Mouse (Mus musculus) myocyte (in vitro differentiated cells): Measurements from ENCODE around the gene Gtpbp8. TPM values are rescaled to one million over a fixed set of nuclear protein-coding genes. Genes with fewer than 3 reads are reported as not detected.

Source experiments
- H3K27me3 ChIP-seq: one replicate; pipeline ENCODE4 v1.6.1; 2011; ENCODE audit not compliant: control insufficient read depth, insufficient read depth, insufficient read length
- H3K36me3 ChIP-seq: one replicate; pipeline ENCODE4 v1.6.1; 2011; ENCODE audit not compliant: control insufficient read depth, insufficient read depth
- H3K4me2 ChIP-seq: one replicate; pipeline ENCODE4 v1.6.1; 2011; ENCODE audit warnings: low read depth, control low read depth
- H3K4me3 ChIP-seq: one replicate; pipeline ENCODE4 v1.5.1; 2011; ENCODE audit warnings: mild to moderate bottlenecking, control low read depth, moderate library complexity
- H3K79me2 ChIP-seq: one replicate; pipeline ENCODE4 v1.6.1; 2011; ENCODE audit not compliant: control insufficient read depth, insufficient read depth
- H3ac ChIP-seq: one replicate; pipeline ENCODE4 v1.6.1; 2011; ENCODE audit not compliant: control insufficient read depth, insufficient read length
- CEBPB ChIP-seq: IDR thresholded peaks from 2 replicates; pipeline ENCODE4 v1.6.1; 2011; ENCODE audit warnings: mild to moderate bottlenecking, moderate library complexity; ENCODE audit not compliant: poor library complexity, insufficient read depth, severe bottlenecking
- E2F4 ChIP-seq: IDR thresholded peaks from one replicate; pipeline ENCODE4 v1.6.1; 2011; ENCODE audit warnings: mild to moderate bottlenecking, control low read depth, moderate library complexity; ENCODE audit not compliant: insufficient read depth
- MAX ChIP-seq: IDR thresholded peaks from one replicate; pipeline ENCODE4 v1.6.1; 2011; ENCODE audit warnings: low read depth, mild to moderate bottlenecking, control low read depth
- MYOD1 ChIP-seq, 3 experiments: IDR thresholded peaks; one replicate each; pipeline ENCODE4 v1.6.1; 2011; ENCODE audit warnings: control low read depth in 2 of 3, low read depth in 2 of 3, mild to moderate bottlenecking in 2 of 3, moderate library complexity in 1 of 3; ENCODE audit not compliant: insufficient read length in 2 of 3, control insufficient read depth in 1 of 3
- MYOG ChIP-seq, 3 experiments: IDR thresholded peaks; one replicate each; pipeline ENCODE4 v1.6.1; 2011; ENCODE audit warnings: control low read depth in 2 of 3, low read depth in 2 of 3, mild to moderate bottlenecking in 2 of 3; ENCODE audit not compliant: insufficient read length in 2 of 3, control insufficient read depth in 1 of 3, insufficient read depth in 1 of 3
- POLR2A ChIP-seq: IDR thresholded peaks from one replicate; pipeline ENCODE4 v1.6.1; 2011; ENCODE audit warnings: low read depth, mild to moderate bottlenecking, control low read depth, moderate library complexity; ENCODE audit not compliant: insufficient read length
- POLR2AphosphoS2 ChIP-seq: IDR thresholded peaks from one replicate; pipeline ENCODE4 v1.6.1; 2011; ENCODE audit warnings: low read depth, control low read depth; ENCODE audit not compliant: insufficient read length
- REST ChIP-seq: IDR thresholded peaks from one replicate; pipeline ENCODE4 v1.6.1; 2011; ENCODE audit warnings: mild to moderate bottlenecking, control low read depth, moderate library complexity; ENCODE audit not compliant: insufficient read depth, insufficient read length
- SRF ChIP-seq: IDR thresholded peaks from one replicate; pipeline ENCODE4 v1.6.1; 2011; ENCODE audit warnings: low read depth; ENCODE audit not compliant: control insufficient read depth, insufficient read length
- TCF12 ChIP-seq: IDR thresholded peaks from one replicate; pipeline ENCODE4 v1.6.1; 2011; ENCODE audit warnings: mild to moderate bottlenecking, control low read depth; ENCODE audit not compliant: poor library complexity, insufficient read depth, severe bottlenecking
- TCF3 ChIP-seq: IDR thresholded peaks from one replicate; pipeline ENCODE4 v1.6.1; 2011; ENCODE audit warnings: low read depth, control low read depth; ENCODE audit not compliant: insufficient read length
- USF1 ChIP-seq: IDR thresholded peaks from one replicate; pipeline ENCODE4 v1.6.1; 2011; ENCODE audit warnings: low read depth, mild to moderate bottlenecking, control low read depth, moderate library complexity
- polyA plus RNA-seq: library from polyadenylated mRNA; unstranded; fragments of >200 nt; fragmentation: generic; extraction: Trizol; gene quantifications from one replicate; pipeline ENCODE4 v1.2.1, GENCODE M21; 2012; ENCODE audit warnings: missing spikeins

The Gtpbp8 gene
- polyA plus RNA-seq, 1 experiment, result 8.2 TPM

DNA sequence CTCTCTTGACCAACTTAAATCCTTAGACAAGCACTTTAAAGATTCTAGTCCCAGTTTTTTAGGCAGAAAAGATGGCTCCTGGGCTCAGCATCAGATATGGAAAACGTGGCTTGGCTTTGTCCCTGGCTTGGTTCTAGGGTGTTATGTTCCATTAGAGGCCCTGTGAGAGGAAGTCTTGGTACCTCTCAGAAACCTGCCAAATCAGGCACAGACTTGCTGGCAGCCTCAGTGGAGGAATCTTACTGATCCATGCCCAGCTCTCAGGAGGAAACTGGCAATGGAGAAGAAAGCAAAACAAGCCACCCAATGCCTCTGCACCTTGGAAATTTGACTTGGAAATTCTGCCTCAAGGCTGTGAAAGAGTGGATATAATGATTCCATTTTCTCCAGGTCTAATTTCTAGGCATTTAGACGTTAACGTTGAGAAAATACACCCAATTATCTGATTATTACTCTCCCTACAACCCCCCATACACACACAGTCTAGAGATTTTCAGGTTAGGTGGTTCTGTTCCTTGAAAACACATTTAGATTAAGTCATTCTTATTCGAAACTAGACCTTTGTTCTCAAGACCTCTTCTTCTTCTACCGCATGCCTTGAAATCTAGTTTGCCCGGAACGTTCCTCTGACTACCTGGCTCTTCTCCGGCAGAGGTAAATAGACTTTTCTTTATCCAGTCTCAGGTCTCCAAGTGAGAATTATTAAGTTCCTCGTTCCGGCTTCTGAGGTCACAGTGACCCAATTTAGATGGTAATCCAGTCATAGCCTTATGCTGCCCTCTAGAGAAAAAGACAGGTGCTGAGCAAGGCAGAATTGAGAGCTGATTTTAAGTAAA, 29.6 kb downstream of the Gtpbp8 start:
- H3K36me3 ChIP-seq, result peaks cover 3% of the 10 kb centered on the region
- no peak overlapping the region for H3K4me3 ChIP-seq
- TF ChIP-seq USF1 (no peak), TCF3 (no peak)
- no peak overlapping the region for H3K4me2 ChIP-seq
- no peaks in the 10 kb centered on the region for H3K79me2 ChIP-seq
- no peaks in the 10 kb centered on the region for H3K27me3 ChIP-seq
- no peak overlapping the region for H3ac ChIP-seq

DNA sequence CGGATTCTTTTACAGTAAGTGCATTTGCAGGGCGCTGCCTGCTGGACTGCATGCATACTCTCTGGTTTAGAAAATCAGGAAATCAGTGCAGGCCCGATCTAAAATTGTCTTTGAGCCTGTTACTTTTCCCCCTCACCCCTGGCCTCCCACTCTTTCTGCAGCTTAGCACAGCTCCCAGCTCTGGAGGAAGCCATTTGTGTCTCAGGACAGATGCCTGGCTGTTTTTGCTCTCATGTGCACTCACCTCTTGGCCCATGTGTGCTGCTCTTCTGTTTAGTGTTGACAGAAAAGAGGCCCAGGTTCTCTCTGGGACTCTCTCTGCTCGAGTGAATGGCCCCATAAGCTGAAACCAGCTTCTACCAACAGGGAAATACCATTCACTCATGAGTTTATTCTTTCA, 42.7 kb downstream of the Gtpbp8 start:
- Histone ChIP-seq H3ac (no peak overlapping the region), H3K4me3 (no peak overlapping the region), H3K79me2 (no peaks in the 10 kb centered on the region), H3K27me3 (no peaks in the 10 kb centered on the region), H3K36me3 (no peaks in the 10 kb centered on the region), H3K4me2 (no peak overlapping the region)
- TF ChIP-seq CEBPB (no peak), MYOG (IDR thresholded peaks at IDR 0.05; ENCODE audit: control insufficient read depth in 1 of 3, insufficient read depth in 1 of 3, insufficient read length in 2 of 3, low read depth in 2 of 3) (no peak), MAX (no peak), MYOD1 (IDR thresholded peaks at IDR 0.05; ENCODE audit: control insufficient read depth in 1 of 3, insufficient read length in 2 of 3, low read depth in 2 of 3) (no peak), POLR2A (no peak), TCF3 (no peak), TCF12 (no peak), E2F4 (no peak), SRF (no peak)

DNA sequence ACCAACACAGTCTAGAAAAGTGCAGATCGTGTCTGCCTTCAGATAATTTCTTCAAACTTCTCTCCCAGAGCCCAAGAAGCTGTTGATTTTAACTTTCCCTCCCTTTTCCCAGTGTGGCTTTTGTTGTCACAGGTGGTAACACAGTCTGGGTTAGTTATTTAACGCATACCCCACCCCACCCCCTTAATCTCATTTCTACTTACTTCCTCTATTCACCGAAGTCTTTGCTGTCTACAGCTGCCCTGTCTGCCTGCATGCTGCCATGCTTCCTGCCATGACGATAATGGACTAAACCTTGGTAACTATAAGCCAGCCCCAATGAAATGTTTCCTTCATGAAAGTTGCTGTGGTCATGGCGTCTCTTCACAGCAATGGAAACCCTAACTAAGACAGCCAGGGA, 43.9 kb downstream of the Gtpbp8 start:
- H3K79me2 ChIP-seq, result no peaks in the 10 kb centered on the region
- no peaks in the 10 kb centered on the region for H3K36me3 ChIP-seq
- H3ac ChIP-seq, result no peak overlapping the region
- no peak overlapping the region for H3K4me3 ChIP-seq
- no peaks in the 10 kb centered on the region for H3K27me3 ChIP-seq
- H3K4me2 ChIP-seq, result no peak overlapping the region
- TF ChIP-seq REST, result no peak
- no peak for TF ChIP-seq MAX
- TF ChIP-seq E2F4, result no peak
- no peak for TF ChIP-seq POLR2A
- TF ChIP-seq POLR2AphosphoS2, result no peak
- no peak for TF ChIP-seq MYOD1 (IDR thresholded peaks at IDR 0.05; ENCODE audit: control insufficient read depth in 1 of 3, insufficient read length in 2 of 3, low read depth in 2 of 3)
- TF ChIP-seq MYOG (IDR thresholded peaks at IDR 0.05; ENCODE audit: control insufficient read depth in 1 of 3, insufficient read depth in 1 of 3, insufficient read length in 2 of 3, low read depth in 2 of 3), result no peak
- no peak for TF ChIP-seq SRF
- TF ChIP-seq USF1, result no peak
- no peak for TF ChIP-seq TCF3
- TF ChIP-seq CEBPB, result no peak

DNA sequence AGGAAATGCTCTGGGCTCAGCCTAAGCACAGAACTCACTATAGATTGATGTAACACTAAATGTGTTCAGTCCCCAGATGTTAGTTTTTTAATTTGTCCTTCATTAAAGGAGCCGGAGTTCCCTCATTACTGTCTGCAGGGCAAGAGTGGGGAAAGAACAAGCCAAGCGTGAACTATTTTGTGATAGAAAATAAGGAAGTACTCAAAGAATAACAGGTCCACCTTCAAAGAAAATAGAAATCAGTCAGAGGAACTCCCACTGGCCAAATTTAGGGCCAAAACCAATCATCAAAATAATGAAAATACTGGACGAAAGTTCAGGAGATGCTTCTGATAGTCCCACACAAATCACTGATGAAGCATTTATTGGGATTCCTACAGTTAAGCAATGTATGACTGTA, 45.0 kb downstream of the Gtpbp8 start:
- Histone ChIP-seq H3K27me3 (no peaks in the 10 kb centered on the region), H3K4me2 (no peak overlapping the region), H3ac (no peak overlapping the region), H3K79me2 (no peaks in the 10 kb centered on the region), H3K36me3 (no peaks in the 10 kb centered on the region), H3K4me3 (no peak overlapping the region)
- no peak for TF ChIP-seq USF1
- no peak for TF ChIP-seq REST
- TF ChIP-seq MAX, result no peak

DNA sequence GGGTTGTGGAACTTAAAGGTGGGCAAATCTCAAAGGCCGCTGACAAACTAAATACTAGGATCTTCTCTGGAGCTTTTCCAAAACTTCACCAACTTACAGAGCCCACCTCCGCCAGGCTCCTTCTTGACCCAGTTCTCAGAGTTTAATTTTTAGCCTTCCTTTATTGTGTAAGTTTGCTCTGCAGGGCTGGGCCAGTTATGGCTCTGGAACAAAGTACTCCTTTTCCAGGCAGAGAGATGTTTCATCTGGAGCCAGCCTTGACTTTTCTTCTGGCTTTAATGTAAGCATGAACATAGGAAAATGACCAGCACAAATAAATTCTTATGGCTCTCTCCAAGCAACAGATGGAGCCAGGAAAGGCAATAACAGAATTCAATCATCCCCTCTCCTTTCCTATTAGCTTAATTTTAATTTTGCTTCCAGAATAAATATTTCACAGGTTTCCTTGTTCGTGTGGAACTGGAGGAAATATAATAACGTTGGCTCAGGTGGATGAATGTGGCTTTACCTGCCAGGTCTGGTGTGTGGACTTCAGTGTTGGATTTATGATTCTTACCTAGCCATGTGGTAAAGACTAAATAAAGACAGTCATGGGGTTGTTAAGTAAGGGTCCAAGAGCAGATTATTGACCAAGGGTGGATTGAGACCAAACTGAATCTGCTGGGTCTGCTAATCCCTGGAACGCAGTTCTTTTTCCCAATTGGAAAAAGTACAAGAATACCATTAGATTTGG, 48.5 kb downstream of the Gtpbp8 start:
- H3K4me3 ChIP-seq, result no peak overlapping the region
- no peak for TF ChIP-seq MAX
- no peak for TF ChIP-seq POLR2AphosphoS2
- TF ChIP-seq POLR2A, result no peak
- no peak for TF ChIP-seq REST
- TF ChIP-seq MYOD1 (IDR thresholded peaks at IDR 0.05; ENCODE audit: control insufficient read depth in 1 of 3, insufficient read length in 2 of 3, low read depth in 2 of 3), result no peak
- no peak for TF ChIP-seq TCF3
- no peak for TF ChIP-seq E2F4
- H3K36me3 ChIP-seq, result no peaks in the 10 kb centered on the region
- no peak overlapping the region for H3ac ChIP-seq
- no peak overlapping the region for H3K4me2 ChIP-seq
- no peaks in the 10 kb centered on the region for H3K79me2 ChIP-seq
- H3K27me3 ChIP-seq, result no peaks in the 10 kb centered on the region
